Mouse (Mus musculus) kidney, adult 2 months (tissue): ENCODE data around the gene Samd7.

ENCODE experiments used
- CTCF ChIP-seq: fragments of 200-500 bp; conservative IDR thresholded peaks from 2 replicates; pipeline ENCODE4 v1.5.1; 2011; ENCODE audit warnings: low read depth, mild to moderate bottlenecking, control low read depth, low read length, moderate library complexity, mixed read lengths; ENCODE audit not compliant: insufficient read depth, insufficient read length
- POLR2A ChIP-seq: fragments of 200-500 bp; IDR thresholded peaks from one replicate; pipeline ENCODE4 v1.6.1; 2011; ENCODE audit warnings: low read depth, low read length, control low read depth

- no peak for TF ChIP-seq CTCF
- no peak for TF ChIP-seq POLR2A
Measured at GRCm38 (mm10) chr3:30746006-30746405, at the start of gene Samd7.
